In genomic region chr3:157224920-157225319, GRCm38 (mm10) we compare ENCODE assay signal across 26 mouse cellular contexts.
A peak's percentile ranks its signal among the peaks of the same experiment; 100 is the strongest.
DNase-seq lines count a peak whose midpoint lies in the region; ATAC-seq and TF ChIP-seq lines count a peak whose summit lies in the region.
"Had no signal": no experiment of that assay in that cellular context is flagged by ENCODE, and none has a peak within 500 bp of the region (broad histone marks: within the 10 kb centered on the region; RNA-seq: fewer than 3 reads in every experiment).

No protein-coding gene starts in this region.

- H3K9me3 ChIP-seq in forebrain, embryonic 14.5 days (replicated peaks; ENCODE audit: control insufficient read depth, low read length) = no peaks in the 10 kb centered on the region
- H3K9me3 ChIP-seq in forebrain, postnatal 0 days (ENCODE audit: low read length) = no peaks in the 10 kb centered on the region
- no peaks in the 10 kb centered on the region for H3K9me3 ChIP-seq in midbrain, embryonic 14.5 days (ENCODE audit: control insufficient read depth, low read length)
- H3K9me3 ChIP-seq in midbrain, embryonic 11.5 days (ENCODE audit: control insufficient read depth, low read length) = no peaks in the 10 kb centered on the region
- H3K9me3 ChIP-seq: forebrain, embryonic 10.5 days; forebrain, embryonic 13.5 days; heart, embryonic 12.5 days; heart, embryonic 15.5 days; hindbrain, embryonic 12.5 days had no signal

- no peak overlapping the region for H3K4me3 ChIP-seq in forebrain, embryonic 14.5 days (ENCODE audit: low read depth, low read length)
- no peak overlapping the region for H3K4me3 ChIP-seq in forebrain, postnatal 0 days (ENCODE audit: low read depth, low read length)
- no peak overlapping the region for H3K4me3 ChIP-seq in midbrain, embryonic 14.5 days (replicated peaks; ENCODE audit: low read depth, low read length)
- no peak overlapping the region for H3K4me3 ChIP-seq in midbrain, embryonic 11.5 days (ENCODE audit: low read depth, low read length)
- H3K4me3 ChIP-seq: forebrain, embryonic 10.5 days; forebrain, embryonic 13.5 days; heart, embryonic 12.5 days; heart, embryonic 15.5 days; hindbrain, embryonic 12.5 days had no signal

- no peaks in the 10 kb centered on the region for H3K36me3 ChIP-seq in forebrain, embryonic 14.5 days (ENCODE audit: control insufficient read depth, insufficient read depth, low read length)
- H3K36me3 ChIP-seq in forebrain, postnatal 0 days (ENCODE audit: insufficient read depth) = no peaks in the 10 kb centered on the region
- H3K36me3 ChIP-seq in midbrain, embryonic 14.5 days (ENCODE audit: control insufficient read depth, insufficient read depth, low read length) = no peaks in the 10 kb centered on the region
- no peaks in the 10 kb centered on the region for H3K36me3 ChIP-seq in midbrain, embryonic 11.5 days (ENCODE audit: control insufficient read depth, insufficient read depth, low read length)
- H3K36me3 ChIP-seq: forebrain, embryonic 10.5 days; G1E; heart, embryonic 12.5 days; heart, embryonic 15.5 days; hindbrain, embryonic 12.5 days had no signal

- no peak for TF ChIP-seq CTCF in forebrain, postnatal 0 days (IDR thresholded peaks at IDR 0.05; ENCODE audit: low read depth)
- TF ChIP-seq CTCF in brain, embryonic 14.5 days (IDR thresholded peaks at IDR 0.05; ENCODE audit: borderline replicate concordance, extremely low read depth, insufficient read depth, insufficient read length) = no peak

- H3K4me2 ChIP-seq in forebrain, embryonic 14.5 days (ENCODE audit: low read length) = no peak overlapping the region
- no peak overlapping the region for H3K4me2 ChIP-seq in forebrain, postnatal 0 days (ENCODE audit: low read depth)
- H3K4me2 ChIP-seq in midbrain, embryonic 14.5 days (ENCODE audit: low read length) = no peak overlapping the region
- no peak overlapping the region for H3K4me2 ChIP-seq in midbrain, embryonic 11.5 days
- H3K4me2 ChIP-seq: forebrain, embryonic 13.5 days; heart, embryonic 12.5 days; heart, embryonic 15.5 days; hindbrain, embryonic 12.5 days had no signal

- no peaks in the 10 kb centered on the region for H3K27me3 ChIP-seq in forebrain, embryonic 14.5 days (replicated peaks; ENCODE audit: control insufficient read depth, insufficient read depth, low read length)
- no peaks in the 10 kb centered on the region for H3K27me3 ChIP-seq in forebrain, postnatal 0 days (ENCODE audit: insufficient read depth, low read length)
- no peaks in the 10 kb centered on the region for H3K27me3 ChIP-seq in midbrain, embryonic 14.5 days (ENCODE audit: control insufficient read depth, insufficient read depth, low read length)
- no peaks in the 10 kb centered on the region for H3K27me3 ChIP-seq in midbrain, embryonic 11.5 days (ENCODE audit: control insufficient read depth, insufficient read depth, low read length)
- H3K27me3 ChIP-seq: forebrain, embryonic 13.5 days; heart, embryonic 12.5 days; heart, embryonic 15.5 days; hindbrain, embryonic 12.5 days had no signal

- no peak for TF ChIP-seq POLR2A in brain, embryonic 14.5 days (IDR thresholded peaks at IDR 0.05; ENCODE audit: borderline replicate concordance, extremely low read depth, insufficient read depth, insufficient read length, poor library complexity, severe bottlenecking)

- DNase-seq in forebrain, embryonic 14.5 days (ENCODE audit: low spot score) = peak; percentile 14
- no peak for DNase-seq in forebrain, postnatal 0 days
- no peak for DNase-seq in midbrain, embryonic 14.5 days
- DNase-seq in midbrain, embryonic 11.5 days (ENCODE audit: low spot score, missing footprints) = no peak
- peak; percentile 56 for DNase-seq in brain, embryonic 14.5 days (ENCODE audit: low read depth)
- DNase-seq: adrenal gland, postnatal 10 days; adrenal gland, postnatal 36 days; B cell, adult 2 months; cerebellum, adult 11 months; cerebellum, adult 2 months; cerebellum, adult 9-11 months; cerebellum, postnatal 25 days; gastrocnemius, postnatal 25 days; heart, adult 18-20 months; heart, postnatal 10 days; heart, postnatal 4 days had no signal

- H3K9ac ChIP-seq in forebrain, embryonic 14.5 days (ENCODE audit: low read length) = no peak overlapping the region
- no peak overlapping the region for H3K9ac ChIP-seq in forebrain, postnatal 0 days
- H3K9ac ChIP-seq in midbrain, embryonic 14.5 days (replicated peaks; ENCODE audit: low read length) = no peak overlapping the region
- H3K9ac ChIP-seq in midbrain, embryonic 11.5 days (ENCODE audit: low read length) = no peak overlapping the region
- H3K9ac ChIP-seq: forebrain, embryonic 13.5 days; heart, embryonic 12.5 days; heart, embryonic 15.5 days; hindbrain, embryonic 12.5 days had no signal

- no peak overlapping the region for H3K27ac ChIP-seq in forebrain, embryonic 14.5 days (ENCODE audit: low read depth, low read length)
- no peak overlapping the region for H3K27ac ChIP-seq in forebrain, postnatal 0 days (ENCODE audit: low read depth, low read length)
- 0 out of 2 replicates have a peak overlapping the region, but pooled peaks have one; percentile 5 for H3K27ac ChIP-seq in midbrain, embryonic 14.5 days (replicated peaks; ENCODE audit: low read depth, low read length)
- no peak overlapping the region for H3K27ac ChIP-seq in midbrain, embryonic 11.5 days (ENCODE audit: low read depth, low read length)
- H3K27ac ChIP-seq: forebrain, embryonic 10.5 days; forebrain, embryonic 13.5 days; heart, embryonic 15.5 days; hindbrain, embryonic 12.5 days had no signal

- H3K4me1 ChIP-seq in forebrain, embryonic 14.5 days (ENCODE audit: control insufficient read depth, insufficient read depth, low read length) = no peaks in the 10 kb centered on the region
- no peaks in the 10 kb centered on the region for H3K4me1 ChIP-seq in forebrain, postnatal 0 days (ENCODE audit: insufficient read depth)
- peaks cover 4% of the 10 kb centered on the region; the same call in 1 of the 2 replicates for H3K4me1 ChIP-seq in midbrain, embryonic 14.5 days (ENCODE audit: control insufficient read depth, insufficient read depth, low read length)
- no peaks in the 10 kb centered on the region for H3K4me1 ChIP-seq in midbrain, embryonic 11.5 days (ENCODE audit: control insufficient read depth, insufficient read depth, low read length)
- H3K4me1 ChIP-seq: heart, embryonic 12.5 days; heart, embryonic 15.5 days; hindbrain, embryonic 12.5 days had no signal

- ATAC-seq in forebrain, embryonic 14.5 days = no peak
- no peak for ATAC-seq in forebrain, postnatal 0 days
- no peak; the same call in 1 of the 2 replicates for ATAC-seq in midbrain, embryonic 14.5 days (ENCODE audit: low FRiP score, low TSS enrichment)
- no peak for ATAC-seq in midbrain, embryonic 11.5 days (ENCODE audit: low FRiP score)
- no peak for ATAC-seq in inflammation-experienced regulatory T-cells, adult 6 months
- ATAC-seq: forebrain, embryonic 13.5 days; hindbrain, embryonic 16.5 days; intestine, embryonic 16.5 days; Patski had no signal

- 32% methylated on average over 4 of the region's 4 CpGs for WGBS in forebrain, embryonic 14.5 days
- WGBS in forebrain, postnatal 0 days = 27% methylated on average over 4 of the region's 4 CpGs
- WGBS in midbrain, embryonic 14.5 days = 49% methylated on average over 4 of the region's 4 CpGs
- 73% methylated on average over 4 of the region's 4 CpGs for WGBS in midbrain, embryonic 11.5 days

Comparison
In these comparisons a context has a peak if more than half of its experiments do, and no peak if none do; other contexts are left out.
1. DNase-seq: peak in forebrain, embryonic 14.5 days (single experiment) and brain, embryonic 14.5 days (single experiment); none in forebrain, postnatal 0 days (single experiment), midbrain, embryonic 14.5 days (single experiment) and midbrain, embryonic 11.5 days (single experiment).